Mouse (Mus musculus) heart, adult 18-20 months (tissue): Measurements from ENCODE around the gene Dgkk. TPM values are rescaled to one million over a fixed set of nuclear protein-coding genes. Genes with fewer than 3 reads are reported as not detected.
"Not testable (repeated sequence)": the region's sequence is repeated elsewhere in the genome, so short reads cannot be mapped to it uniquely, and the experiment has no call there.

Source experiments
- DNase-seq, 2 experiments: peaks; one replicate each; pipeline ENCODE4 v3.0.0; 2021 to 2022; ENCODE audit warnings: mixed read lengths in 1 of 2
- long read RNA-seq, 2 experiments: library from polyadenylated mRNA; stranded (forward); transcript quantifications; one replicate each; pipeline ENCODE4 v2.0.0; 2021
- total RNA-seq, 2 experiments: library from RNA; stranded (reverse); gene quantifications; 2 replicates each; pipeline ENCODE4 v1.2.3; 2021

Dgkk gene
- total RNA-seq, result under 1 TPM in 1 of 2 experiments, not detected in 1; 0.10 TPM
- long read RNA-seq, experiment 1, result 0 reads
- long read RNA-seq, experiment 2, result 0 reads

GRCm38 (mm10) chrX:6779006-6779405 lies at the start of gene Dgkk:
Dgkk (plus strand) TSS chrX:6779306.
- not testable (repeated sequence) for DNase-seq

DNA sequence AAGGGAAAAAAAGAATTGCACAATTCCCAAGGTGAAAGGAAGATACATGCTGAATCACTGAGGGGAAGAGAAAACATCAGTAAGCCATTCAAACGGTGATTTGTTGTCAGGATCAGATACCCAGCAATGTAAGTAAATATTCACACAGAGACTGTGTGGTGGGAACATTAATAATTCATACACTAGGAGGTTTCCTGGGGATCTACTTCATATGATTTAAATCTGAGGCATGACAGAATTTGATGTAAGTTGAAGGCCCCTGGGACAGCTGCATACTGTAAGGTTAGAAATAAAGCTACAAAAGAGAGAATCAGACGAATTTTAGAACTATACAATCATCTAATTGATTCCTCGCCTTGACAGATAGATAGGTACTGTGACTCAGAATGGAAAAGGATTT lies 45.1 kb upstream of the Dgkk start:
- DNase-seq, result no peak

- DNase-seq, result no peak
Measured at GRCm38 (mm10) chrX:6750714-6751113, 28.4 kb upstream of the Dgkk start.

DNA sequence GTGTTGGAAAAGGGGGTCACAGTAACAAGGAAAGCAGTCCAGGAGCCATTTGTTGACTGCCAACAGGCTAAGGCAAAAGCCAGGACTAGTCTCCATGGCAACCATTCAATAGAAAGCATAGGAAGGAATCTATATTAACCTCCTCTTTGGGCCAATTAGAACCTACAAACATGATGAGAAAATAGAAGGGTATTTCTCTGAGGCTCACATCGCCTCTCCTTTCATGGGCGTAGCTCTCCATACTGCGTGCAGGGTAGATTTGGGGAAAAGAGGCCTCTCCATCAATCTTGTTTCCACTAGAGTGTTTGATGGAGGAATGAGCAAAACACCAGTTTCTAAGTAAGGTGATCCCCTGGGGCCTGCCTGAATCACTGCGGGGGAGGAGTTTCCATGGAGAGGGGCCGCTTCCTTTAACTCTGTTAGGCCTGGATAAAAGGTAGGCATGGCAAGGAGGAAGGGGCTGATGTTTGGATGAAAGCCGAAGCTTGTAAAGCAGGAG lies 27.5 kb upstream of the Dgkk start:
- no peak for DNase-seq

- no peak for DNase-seq
Measured at GRCm38 (mm10) chrX:6777489-6778249, 1.4 kb upstream of the Dgkk start.

GRCm38 (mm10) chrX:6778250-6778637 lies 862 bp upstream of the Dgkk start:
- no peak for DNase-seq

GRCm38 (mm10) chrX:6779969-6780539 lies 948 bp downstream of the Dgkk start:
- no peak for DNase-seq

DNA sequence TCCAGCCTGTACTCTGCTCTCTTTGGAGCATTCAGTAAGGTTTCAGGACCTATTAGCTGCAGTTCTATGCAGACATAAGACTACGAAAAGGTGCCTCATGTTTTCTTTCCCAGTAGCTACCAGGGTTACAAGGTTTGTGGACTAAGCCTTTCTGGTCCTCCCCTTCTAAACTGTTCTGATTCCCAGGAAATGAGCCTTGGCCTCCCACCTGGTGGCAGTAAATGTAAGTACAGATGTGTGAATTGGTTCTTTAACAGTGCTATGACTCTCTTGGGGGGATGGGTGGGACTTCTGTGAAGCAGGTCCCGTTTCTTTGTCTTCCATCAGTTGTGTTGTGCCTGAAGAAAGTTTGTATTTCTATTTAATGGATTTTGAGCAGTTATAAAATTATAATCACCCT lies 53.4 kb downstream of the Dgkk start:
- peak in 1 of 2 experiments; percentile 1 for DNase-seq

DNA sequence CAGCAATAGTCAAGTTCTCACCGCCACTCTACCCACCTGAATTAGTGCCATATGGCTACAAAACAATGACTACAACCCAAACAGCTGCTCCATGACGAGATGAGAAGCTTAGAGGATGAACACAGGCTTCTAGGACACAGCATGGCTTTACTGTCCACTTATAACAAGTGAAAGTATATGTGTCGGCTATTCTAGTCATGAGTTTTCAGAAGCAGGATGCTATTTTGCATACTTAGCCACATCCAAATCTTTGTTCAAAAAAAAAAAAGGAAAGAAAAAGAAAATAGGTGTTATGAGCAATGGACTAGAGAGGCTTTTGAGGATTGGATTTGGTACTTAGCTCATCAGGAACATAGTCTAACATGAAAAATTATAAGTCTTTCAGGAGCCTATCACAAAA lies 74.4 kb downstream of the Dgkk start:
- DNase-seq, result no peak

GRCm38 (mm10) chrX:6854136-6854535 lies 75.0 kb downstream of the Dgkk start:
- DNase-seq, result peak in 1 of 2 experiments; percentile 0

DNA sequence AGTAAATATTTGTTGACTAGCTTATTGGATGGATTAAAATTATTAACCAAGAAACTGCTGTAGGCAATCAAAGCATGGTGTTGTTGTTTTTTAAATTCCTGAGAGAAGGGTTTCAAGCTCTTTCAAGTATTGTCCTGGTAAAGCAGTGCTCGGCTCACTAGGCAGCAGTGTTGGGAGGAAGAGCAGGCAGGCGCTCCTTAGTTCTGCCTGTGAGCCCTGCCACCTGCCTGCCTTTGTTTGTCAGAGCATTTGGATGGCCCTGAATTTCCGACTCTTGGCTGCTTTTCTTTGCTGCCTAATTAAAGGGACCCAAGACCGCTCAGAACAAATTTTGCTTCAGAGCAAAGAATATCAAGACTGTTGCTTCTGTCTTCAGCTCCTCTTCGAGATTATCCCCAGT lies 114.8 kb downstream of the Dgkk start:
- DNase-seq, result no peak

- DNase-seq, result no peak
Measured at GRCm38 (mm10) chrX:6911047-6911446, 131.9 kb downstream of the Dgkk start.

DNA sequence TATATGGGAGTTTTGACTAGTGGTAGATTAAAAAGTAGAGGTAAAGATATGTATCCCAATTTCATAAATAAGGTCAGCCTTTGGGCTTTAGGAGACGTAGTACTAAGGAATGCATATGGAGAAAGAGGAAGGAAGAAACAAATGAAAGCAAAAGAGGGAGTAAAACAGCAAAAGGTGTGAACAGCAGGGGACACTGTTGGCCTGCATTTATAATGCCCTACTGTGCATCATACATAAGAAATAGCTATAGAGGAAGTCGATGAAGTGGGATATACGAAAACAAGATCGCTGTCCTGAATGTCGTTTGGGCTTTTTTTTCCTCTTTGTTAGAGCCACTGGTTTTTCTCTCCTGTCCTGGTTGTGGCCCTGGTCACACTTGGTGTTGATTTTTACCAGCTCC lies 143.1 kb downstream of the Dgkk start:
- DNase-seq, result peak; percentile 2 to 23

DNA sequence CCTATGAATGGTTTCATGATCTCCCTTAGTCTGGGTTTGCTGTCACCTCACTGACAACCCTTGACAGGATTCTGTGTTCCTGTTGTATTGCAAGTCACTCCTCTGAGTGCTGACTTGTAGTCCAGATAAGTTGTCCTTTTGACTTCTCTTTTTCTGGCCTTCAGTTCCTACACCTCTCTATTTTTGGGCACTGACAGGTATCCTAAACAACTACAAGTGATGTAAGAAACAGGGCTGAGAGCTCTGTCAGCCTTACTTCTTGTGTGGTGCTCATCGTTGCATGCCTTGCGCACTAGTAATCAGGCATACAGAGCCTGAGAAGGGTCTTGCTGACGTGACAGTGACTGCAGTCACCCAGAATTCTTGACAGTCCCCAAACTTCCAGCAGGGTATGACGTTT lies 147.1 kb downstream of the Dgkk start:
- no peak for DNase-seq

DNA sequence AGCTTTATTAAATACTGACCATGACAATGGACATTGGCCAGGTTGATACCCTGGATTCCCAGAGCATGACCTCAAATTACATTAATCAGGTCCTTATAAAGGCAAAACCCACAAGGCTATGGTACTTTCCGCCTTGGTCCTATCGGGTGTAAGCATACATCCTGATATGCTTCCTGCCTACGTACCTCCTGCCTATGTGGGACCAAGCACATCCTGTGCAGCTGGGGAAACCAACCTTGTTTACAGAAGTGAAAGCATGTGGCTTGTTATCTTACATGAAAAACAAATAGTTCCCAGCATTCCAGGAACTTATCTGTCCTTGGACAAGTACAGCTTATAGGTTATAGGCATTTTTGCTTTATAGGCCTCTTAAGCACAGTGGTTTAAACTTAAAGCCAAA lies 189.5 kb downstream of the Dgkk start:
- no peak for DNase-seq

GRCm38 (mm10) chrX:6971956-6972355 lies 192.8 kb downstream of the Dgkk start:
- DNase-seq, result no peak

GRCm38 (mm10) chrX:6983916-6984315 lies 204.8 kb downstream of the Dgkk start:
- not testable (repeated sequence) for DNase-seq
